Mouse (Mus musculus) right cerebral cortex, postnatal 36 days (tissue): ENCODE data around the gene Klhl26.
A peak's percentile ranks its signal among the peaks of the same experiment; 100 is the strongest.

Experiments used
- DNase-seq, 2 experiments: peaks; one replicate each; pipeline ENCODE4 v3.0.0; 2022; ENCODE audit warnings: low spot score in 2 of 2, mixed read lengths in 1 of 2

Klhl26 gene

GRCm38 (mm10) chr8:70471856-70472255 lies 4.9 kb downstream of the Klhl26 start:
- DNase-seq = no peak

GRCm38 (mm10) chr8:70469938-70470337 lies 6.8 kb downstream of the Klhl26 start:
- DNase-seq = no peak

DNA sequence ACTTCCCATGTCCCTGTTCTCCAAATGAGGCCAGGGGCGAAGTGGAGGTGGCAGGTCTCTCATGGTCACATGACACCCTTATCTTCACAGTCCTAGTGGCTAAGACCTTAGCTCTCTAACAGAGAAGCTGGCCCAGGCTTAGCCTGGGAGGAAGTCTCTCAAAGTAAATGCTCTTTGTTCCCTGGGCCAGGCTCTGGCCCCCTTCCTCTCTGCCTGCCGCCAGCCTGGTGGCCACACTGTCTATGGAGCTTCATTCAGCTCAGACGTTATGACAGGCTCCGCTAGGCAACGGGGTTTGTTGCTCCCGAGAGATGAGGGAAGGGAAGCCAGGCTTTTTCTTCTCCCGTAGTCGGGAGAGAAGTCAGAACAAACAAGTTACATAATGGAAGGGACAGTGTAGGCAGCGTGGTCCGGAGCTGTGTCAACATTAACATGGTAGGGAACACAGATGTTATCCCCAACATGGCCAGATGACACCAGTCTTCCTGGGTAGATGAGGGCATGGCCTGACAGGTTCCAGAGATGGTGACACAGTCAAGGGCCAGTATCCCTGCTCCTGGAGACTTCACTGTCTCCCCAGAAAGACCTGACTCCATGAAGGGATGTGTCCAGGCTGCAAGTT lies 7.4 kb downstream of the Klhl26 start:
- DNase-seq = no peak

DNA sequence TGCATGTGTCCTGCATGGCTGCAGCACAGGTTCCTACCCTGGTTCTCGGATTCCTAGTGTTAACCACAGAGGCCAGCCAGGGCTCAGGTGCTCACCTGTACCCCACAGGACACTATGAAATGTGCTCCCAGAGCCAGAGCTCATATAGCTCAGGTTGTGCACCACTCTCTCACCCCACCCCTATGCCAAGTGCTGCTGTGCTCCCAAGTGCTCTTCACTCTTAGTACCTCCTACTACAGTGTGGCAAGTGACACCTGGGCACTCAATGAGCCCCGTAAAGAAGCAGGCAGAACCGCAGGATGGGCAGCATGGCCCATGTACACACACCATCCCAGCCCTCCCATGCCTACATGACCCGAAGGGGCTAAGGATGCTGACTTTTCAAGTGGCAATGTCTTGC lies 8.0 kb downstream of the Klhl26 start:
- DNase-seq = no peak

GRCm38 (mm10) chr8:70467907-70468306 lies 8.9 kb downstream of the Klhl26 start:
- no peak for DNase-seq

- no peak for DNase-seq
Observed at GRCm38 (mm10) chr8:70467229-70467725, 9.5 kb downstream of the Klhl26 start.

DNA sequence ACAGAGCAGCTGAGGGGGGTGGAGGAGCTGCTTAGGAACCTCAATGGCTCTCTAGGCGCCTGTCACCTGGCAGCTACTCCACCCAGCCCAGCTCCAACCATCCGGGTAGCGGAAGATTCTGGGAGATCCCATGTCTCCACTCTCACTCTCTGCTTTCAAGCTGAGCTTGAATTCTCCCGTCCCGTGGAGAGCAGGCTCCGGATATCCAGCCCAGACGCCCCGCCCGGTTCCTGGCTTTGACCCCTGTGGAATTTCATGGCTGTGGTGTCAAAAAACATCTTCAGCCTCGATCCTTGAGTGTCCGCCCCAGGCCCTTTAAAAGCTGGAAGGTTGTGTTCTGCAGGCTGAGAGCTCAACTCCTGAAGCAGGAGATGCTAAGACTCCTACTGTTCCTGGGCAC lies 10.0 kb downstream of the Klhl26 start:
- DNase-seq = no peak

GRCm38 (mm10) chr8:70466305-70466704 lies 10.5 kb downstream of the Klhl26 start:
- DNase-seq = no peak

DNA sequence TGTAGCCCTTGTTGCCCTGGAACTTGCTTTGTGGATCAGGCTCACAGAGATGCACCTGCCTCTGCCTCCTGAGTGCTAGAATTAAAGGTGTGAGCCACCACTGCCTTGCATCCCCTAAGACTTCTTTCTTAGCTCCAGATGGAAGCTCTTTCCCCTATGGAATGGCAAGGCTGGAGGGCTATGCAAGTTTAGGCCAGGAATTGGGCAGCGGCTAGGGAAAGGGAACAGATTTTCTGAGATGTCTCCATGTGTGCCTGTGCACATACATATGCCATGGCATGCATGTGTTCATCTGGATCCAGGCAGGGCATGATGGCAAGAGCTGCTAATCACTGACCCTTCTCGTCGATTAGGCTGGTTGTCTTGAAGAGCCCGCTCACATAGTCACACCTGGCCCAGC lies 11.1 kb downstream of the Klhl26 start:
- DNase-seq = no peak

- no peak for DNase-seq
Observed at GRCm38 (mm10) chr8:70464162-70464561, 12.6 kb downstream of the Klhl26 start.

DNA sequence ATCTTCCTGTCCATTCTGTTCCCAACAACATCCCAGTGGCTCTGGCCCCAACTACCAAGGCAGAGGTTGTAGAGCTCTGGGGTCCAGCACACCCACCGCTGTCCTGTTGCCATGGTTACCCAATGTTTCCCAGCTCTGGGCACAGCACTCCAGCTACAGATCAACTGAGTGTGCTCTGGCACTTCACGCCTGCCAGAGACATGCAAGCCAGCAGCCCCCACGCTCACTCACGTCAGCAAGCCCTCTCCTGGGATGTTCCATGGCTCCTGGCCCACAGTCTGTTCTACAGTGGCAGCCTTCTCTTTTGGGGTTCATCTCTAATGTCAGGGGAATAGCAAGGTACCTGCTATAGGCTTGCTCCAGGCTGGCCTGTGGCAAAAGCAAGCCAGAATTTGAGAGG lies 13.5 kb downstream of the Klhl26 start:
- peak; percentile 76 to 85 for DNase-seq

DNA sequence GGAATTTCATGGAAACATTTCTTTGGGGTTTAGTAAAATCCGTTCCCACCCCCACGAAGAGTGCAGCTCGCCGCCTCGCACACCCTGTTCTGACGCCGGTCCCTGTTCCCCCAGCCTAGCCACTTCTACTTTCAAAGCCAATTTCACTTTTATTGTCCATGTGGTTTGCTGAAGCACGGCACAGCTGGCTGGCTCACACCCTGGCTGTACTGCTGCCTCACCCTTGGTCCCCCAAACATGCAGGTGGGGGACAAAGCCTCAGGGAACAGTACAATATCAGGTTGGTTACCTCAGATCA lies 14.3 kb downstream of the Klhl26 start:
- DNase-seq = no peak

GRCm38 (mm10) chr8:70461765-70462515 lies 14.8 kb downstream of the Klhl26 start:
- DNase-seq = no peak

GRCm38 (mm10) chr8:70460606-70461005 lies 16.2 kb downstream of the Klhl26 start:
- DNase-seq = no peak

GRCm38 (mm10) chr8:70460199-70460598 lies 16.6 kb downstream of the Klhl26 start:
- no peak for DNase-seq

GRCm38 (mm10) chr8:70459636-70460035 lies 17.1 kb downstream of the Klhl26 start:
- DNase-seq = no peak

- no peak for DNase-seq
Observed at GRCm38 (mm10) chr8:70458462-70458861, 18.3 kb downstream of the Klhl26 start.

GRCm38 (mm10) chr8:70457882-70458281 lies 18.9 kb downstream of the Klhl26 start:
- no peak for DNase-seq

DNA sequence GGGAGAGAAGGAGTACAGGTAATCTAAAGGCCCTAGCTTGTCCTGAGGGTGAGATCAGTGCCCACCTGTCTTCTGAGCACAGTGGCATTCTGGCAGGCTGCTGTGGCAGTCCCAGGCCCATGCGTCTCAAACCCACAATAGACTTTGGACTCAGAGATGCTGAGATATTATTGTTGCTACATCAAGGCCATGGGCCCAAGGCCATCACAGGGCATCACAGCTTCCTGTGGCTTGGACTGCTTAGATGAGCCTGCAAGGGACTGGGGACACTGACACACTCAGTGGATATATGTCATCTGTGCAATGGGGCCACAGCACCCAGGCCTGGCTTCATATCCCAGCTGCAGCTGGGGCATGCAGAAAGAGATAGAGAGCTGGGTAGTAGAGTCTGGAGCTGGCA lies 19.8 kb downstream of the Klhl26 start:
- no peak for DNase-seq

DNA sequence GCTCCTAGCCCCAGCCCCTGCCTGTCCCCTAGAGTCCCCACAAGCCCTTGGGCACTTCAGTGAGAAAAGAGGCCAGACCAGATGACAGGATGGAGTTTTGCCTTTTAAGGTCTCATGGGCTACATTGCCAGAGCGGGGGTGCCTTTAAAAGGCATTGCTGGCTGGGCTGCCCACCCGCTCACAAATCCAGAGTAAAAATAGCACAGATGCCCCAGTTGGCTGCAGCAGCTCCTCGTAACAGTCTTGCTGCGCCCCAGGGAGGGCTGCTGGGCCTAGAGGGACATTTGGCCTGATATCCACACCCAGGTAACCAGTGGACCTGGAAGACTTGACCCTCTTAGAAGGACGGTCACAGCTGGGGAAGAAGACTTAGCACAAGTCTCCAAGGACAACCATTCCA lies 22.9 kb downstream of the Klhl26 start:
- peak; percentile 46 to 68 for DNase-seq

GRCm38 (mm10) chr8:70452196-70452966 lies 24.4 kb downstream of the Klhl26 start:
- DNase-seq = peak in 1 of 2 experiments; percentile 54

GRCm38 (mm10) chr8:70447639-70448420 lies 28.9 kb downstream of the Klhl26 start:
- DNase-seq = peak in 1 of 2 experiments; percentile 30
